Mouse (Mus musculus) MEL (cell line): ENCODE results near the gene Gzmm.

Source experiments
- CHD2 ChIP-seq: IDR thresholded peaks from 2 replicates; pipeline ENCODE4 v1.6.1; 2011; ENCODE audit warnings: low read length, improper control_type of control experiment
- CTCF ChIP-seq, 3 experiments: IDR thresholded peaks in 2 of 3; conservative IDR thresholded peaks in 1 of 3; 2 replicates each; pipeline ENCODE4 v1.5.1; 2011 to 2012; ENCODE audit warnings: low read length in 3 of 3, low read depth in 2 of 3, mild to moderate bottlenecking in 2 of 3, improper control_type of control experiment in 1 of 3, inconsistent platforms in 1 of 3, mixed read lengths in 1 of 3, moderate library complexity in 1 of 3; ENCODE audit not compliant: control insufficient read depth in 1 of 3, insufficient read depth in 1 of 3, poor library complexity in 1 of 3, severe bottlenecking in 1 of 3
- ETS1 ChIP-seq: IDR thresholded peaks from 2 replicates; pipeline ENCODE4 v1.6.1; 2012; ENCODE audit warnings: low read depth, mild to moderate bottlenecking, inconsistent platforms, low read length, improper control_type of control experiment, moderate library complexity
- GATA1 ChIP-seq: IDR thresholded peaks from 2 replicates; pipeline ENCODE4 v1.6.1; 2011; ENCODE audit warnings: low read depth, low read length, improper control_type of control experiment
- HCFC1 ChIP-seq: IDR thresholded peaks from 2 replicates; pipeline ENCODE4 v1.6.1; 2012; ENCODE audit warnings: low read depth, mild to moderate bottlenecking, inconsistent platforms, low read length, improper control_type of control experiment, moderate library complexity
- KAT2A ChIP-seq: conservative IDR thresholded peaks from 2 replicates; pipeline ENCODE4 v1.6.1; 2012; ENCODE audit warnings: low read depth, low read length, improper control_type of control experiment, inconsistent platforms
- MEF2A ChIP-seq: IDR thresholded peaks from 2 replicates; pipeline ENCODE4 v1.6.1; 2014; ENCODE audit warnings: low read depth, mild to moderate bottlenecking, inconsistent platforms, low read length, improper control_type of control experiment; ENCODE audit not compliant: poor library complexity, insufficient replicate concordance, severe bottlenecking; ENCODE audit errors: extremely low read depth
- MYC ChIP-seq: IDR thresholded peaks from 2 replicates; pipeline ENCODE4 v1.6.1; 2011; ENCODE audit warnings: low read depth, mild to moderate bottlenecking, low read length, improper control_type of control experiment, moderate library complexity
- POLR2A ChIP-seq, 2 experiments: IDR thresholded peaks; 2 replicates each; pipeline ENCODE4 v1.6.1; 2011 to 2012; ENCODE audit warnings: low read length in 2 of 2, mild to moderate bottlenecking in 2 of 2, control low read depth in 1 of 2, improper control_type of control experiment in 1 of 2, low read depth in 1 of 2, moderate library complexity in 1 of 2; ENCODE audit not compliant: control insufficient read depth in 1 of 2, insufficient read depth in 1 of 2, poor library complexity in 1 of 2
- POLR2AphosphoS2 ChIP-seq: IDR thresholded peaks from 2 replicates; pipeline ENCODE4 v1.6.1; 2011; ENCODE audit warnings: low read length, improper control_type of control experiment
- RCOR1 ChIP-seq: IDR thresholded peaks from 2 replicates; pipeline ENCODE4 v1.6.1; 2012; ENCODE audit warnings: low read depth, mild to moderate bottlenecking, inconsistent platforms, low read length, improper control_type of control experiment
- SMC3 ChIP-seq: IDR thresholded peaks from 2 replicates; pipeline ENCODE4 v1.6.1; 2011; ENCODE audit warnings: low read depth, low read length, improper control_type of control experiment
- USF1 ChIP-seq: IDR thresholded peaks from 2 replicates; pipeline ENCODE4 v1.6.1; 2014; ENCODE audit warnings: low read depth, mild to moderate bottlenecking, inconsistent platforms, low read length, improper control_type of control experiment, moderate library complexity

GRCm38 (mm10) chr10:79736706-79737105, 47.9 kb downstream of the Gzmm start:
- no peak for TF ChIP-seq CTCF (IDR thresholded peaks at IDR 0.05 in 2 of 3, conservative IDR thresholded peaks at IDR 0.05 in 1 of 3; ENCODE audit: control insufficient read depth in 1 of 3, insufficient read depth in 1 of 3, low read depth in 2 of 3, low read length in 3 of 3, poor library complexity in 1 of 3, severe bottlenecking in 1 of 3)
- no peak for TF ChIP-seq HCFC1
- TF ChIP-seq CHD2 = no peak
- no peak for TF ChIP-seq RCOR1
- TF ChIP-seq POLR2A (IDR thresholded peaks at IDR 0.05; ENCODE audit: control insufficient read depth in 1 of 2, insufficient read depth in 1 of 2, low read depth in 1 of 2, low read length in 2 of 2, poor library complexity in 1 of 2) = no peak
- TF ChIP-seq SMC3 = no peak
- TF ChIP-seq MYC = no peak
- TF ChIP-seq GATA1 = no peak
- TF ChIP-seq KAT2A = no peak
- TF ChIP-seq ETS1 = no peak
- no peak for TF ChIP-seq POLR2AphosphoS2
- no peak for TF ChIP-seq USF1
- TF ChIP-seq MEF2A = no peak
